7 mouse cellular contexts compared by ENCODE assay signal in genomic region chr10:68278632-68279361, GRCm38 (mm10). TPM values are rescaled to one million over a fixed set of nuclear protein-coding genes. Genes with fewer than 3 reads are reported as not detected.
A peak's percentile ranks its signal among the peaks of the same experiment; 100 is the strongest.
DNase-seq lines count a peak whose midpoint lies in the region; ATAC-seq lines count a peak whose summit lies in the region.

TSS of gene Arid5b (minus strand) at chr10:68278740.

- DNase-seq in Muller cell, postnatal 12 days (ENCODE audit: inconsistent ontology term): peak; percentile 90
- peak; percentile 70 to 80 for DNase-seq in cerebellum, adult 18-20 months
- DNase-seq in gastrocnemius, adult 18-20 months (ENCODE audit: low spot score): peak; percentile 48
- peak; percentile 70 to 74 for DNase-seq in left cerebral cortex, adult 18-20 months (ENCODE audit: low spot score in 2 of 2)
- peak; percentile 81 for DNase-seq in lung, postnatal 36 days
- peak; percentile 47 for DNase-seq in right cerebral cortex, postnatal 25 days

- H3K36me3 ChIP-seq in hindbrain, embryonic 15.5 days: no peaks in the 10 kb centered on the region

- ATAC-seq in hindbrain, embryonic 15.5 days (ENCODE audit: low FRiP score, low read depth): no peak

- peaks cover 49% of the 10 kb centered on the region for H3K4me1 ChIP-seq in hindbrain, embryonic 15.5 days (replicated peaks)

- H3K9me3 ChIP-seq in hindbrain, embryonic 15.5 days: no peaks in the 10 kb centered on the region

- peak within 1 kb of the TSS; percentile 59 for H3K4me3 ChIP-seq in hindbrain, embryonic 15.5 days

- H3K27me3 ChIP-seq in hindbrain, embryonic 15.5 days: no peaks in the 10 kb centered on the region

- H3K4me2 ChIP-seq in hindbrain, embryonic 15.5 days: peak within 1 kb of the TSS; percentile 81

- under 1% methylated on average over 24 of the region's 24 CpGs for WGBS in hindbrain, embryonic 15.5 days

- peak within 1 kb of the TSS; percentile 53 for H3K9ac ChIP-seq in hindbrain, embryonic 15.5 days

- peak within 1 kb of the TSS; percentile 93 for H3K27ac ChIP-seq in hindbrain, embryonic 15.5 days (replicated peaks)

RNA-seq across cellular contexts. Expression of gene Arid5b, which starts in this region (rescaled TPM):
- total RNA-seq in gastrocnemius, adult 18-20 months (2021): 10 to 100 TPM; 16.6 to 33.9 TPM
- 16.4 and 17.4 TPM in 2 replicates for polyA plus RNA-seq in hindbrain, embryonic 15.5 days (2015; fragmentation: Nextera tagmentation; extraction: Ambion mirVana)
- 10 to 100 TPM; 32.3 to 35.0 TPM for total RNA-seq in left cerebral cortex, adult 18-20 months (2021)
